Mouse (Mus musculus) skeletal muscle tissue, adult 2 months (tissue): ENCODE data around the gene Vps37c.

Experiments used
- DNase-seq: peaks from one replicate; pipeline ENCODE4 v3.0.0-alpha.2; 2012; ENCODE audit warnings: low read depth, low spot score

Vps37c gene

GRCm38 (mm10) chr19:10689470-10690166, 1.1 kb downstream of the Vps37c start:
- peak; percentile 38 for DNase-seq

- peak; percentile 47 for DNase-seq
Measured at GRCm38 (mm10) chr19:10690336-10690735, 1.8 kb downstream of the Vps37c start.

GRCm38 (mm10) chr19:10691121-10691520, 2.6 kb downstream of the Vps37c start:
- no peak for DNase-seq

- DNase-seq: no peak
Measured at GRCm38 (mm10) chr19:10691660-10692059, 3.1 kb downstream of the Vps37c start.

GRCm38 (mm10) chr19:10692361-10692760, 3.8 kb downstream of the Vps37c start:
- DNase-seq: no peak

- no peak for DNase-seq
Measured at GRCm38 (mm10) chr19:10693926-10694682, 5.6 kb downstream of the Vps37c start.

GRCm38 (mm10) chr19:10695801-10696200, 7.3 kb downstream of the Vps37c start:
- no peak for DNase-seq

- no peak for DNase-seq
Measured at GRCm38 (mm10) chr19:10698131-10698991, 9.8 kb downstream of the Vps37c start.

GRCm38 (mm10) chr19:10699851-10700250, 11.3 kb downstream of the Vps37c start:
- no peak for DNase-seq

- peak; percentile 72 for DNase-seq
Measured at GRCm38 (mm10) chr19:10701013-10701726, 12.6 kb downstream of the Vps37c start.

- no peak for DNase-seq
Measured at GRCm38 (mm10) chr19:10702125-10702524, 13.6 kb downstream of the Vps37c start.

GRCm38 (mm10) chr19:10703470-10703869, 14.9 kb downstream of the Vps37c start:
- DNase-seq: no peak

GRCm38 (mm10) chr19:10707087-10707875, 18.7 kb downstream of the Vps37c start:
- no peak for DNase-seq

GRCm38 (mm10) chr19:10707881-10708280, 19.3 kb downstream of the Vps37c start:
- no peak for DNase-seq

- no peak for DNase-seq
Measured at GRCm38 (mm10) chr19:10708900-10709299, 20.4 kb downstream of the Vps37c start.

- peak; percentile 94 for DNase-seq
Measured at GRCm38 (mm10) chr19:10709360-10710087, 21.0 kb downstream of the Vps37c start.

- peak; percentile 53 for DNase-seq
Measured at GRCm38 (mm10) chr19:10710088-10710511, 21.6 kb downstream of the Vps37c start.

GRCm38 (mm10) chr19:10710751-10711150, 22.2 kb downstream of the Vps37c start:
- DNase-seq: no peak

GRCm38 (mm10) chr19:10712194-10712593, 23.7 kb downstream of the Vps37c start:
- DNase-seq: no peak

- no peak for DNase-seq
Measured at GRCm38 (mm10) chr19:10712646-10713045, 24.1 kb downstream of the Vps37c start.
